Mouse (Mus musculus) brain, embryonic 14.5 days (tissue): Measurements from ENCODE around the gene Olfr1386.
"Not testable (repeated sequence)": the region's sequence is repeated elsewhere in the genome, so short reads cannot be mapped to it uniquely, and the experiment has no call there.

Experiments used
- CTCF ChIP-seq: fragments of 200-500 bp; IDR thresholded peaks from 2 replicates; pipeline ENCODE4 v1.5.1; 2012; ENCODE audit warnings: inconsistent platforms, mild to moderate bottlenecking, moderate library complexity, borderline replicate concordance; ENCODE audit not compliant: insufficient read depth, insufficient read length; ENCODE audit errors: extremely low read depth
- POLR2A ChIP-seq: fragments of 200-500 bp; IDR thresholded peaks from 2 replicates; pipeline ENCODE4 v1.6.1; 2012; ENCODE audit warnings: mild to moderate bottlenecking, inconsistent platforms, borderline replicate concordance; ENCODE audit not compliant: poor library complexity, insufficient read depth, insufficient read length, severe bottlenecking; ENCODE audit errors: extremely low read depth

- TF ChIP-seq POLR2A, CTCF: not testable (repeated sequence)
Observed at GRCm38 (mm10) chr11:49488770-49489169, 23.9 kb downstream of the Olfr1386 start, which contains the start of gene Olfr1385.
